8 mouse cellular contexts compared by ENCODE assay signal in the genomic region with DNA sequence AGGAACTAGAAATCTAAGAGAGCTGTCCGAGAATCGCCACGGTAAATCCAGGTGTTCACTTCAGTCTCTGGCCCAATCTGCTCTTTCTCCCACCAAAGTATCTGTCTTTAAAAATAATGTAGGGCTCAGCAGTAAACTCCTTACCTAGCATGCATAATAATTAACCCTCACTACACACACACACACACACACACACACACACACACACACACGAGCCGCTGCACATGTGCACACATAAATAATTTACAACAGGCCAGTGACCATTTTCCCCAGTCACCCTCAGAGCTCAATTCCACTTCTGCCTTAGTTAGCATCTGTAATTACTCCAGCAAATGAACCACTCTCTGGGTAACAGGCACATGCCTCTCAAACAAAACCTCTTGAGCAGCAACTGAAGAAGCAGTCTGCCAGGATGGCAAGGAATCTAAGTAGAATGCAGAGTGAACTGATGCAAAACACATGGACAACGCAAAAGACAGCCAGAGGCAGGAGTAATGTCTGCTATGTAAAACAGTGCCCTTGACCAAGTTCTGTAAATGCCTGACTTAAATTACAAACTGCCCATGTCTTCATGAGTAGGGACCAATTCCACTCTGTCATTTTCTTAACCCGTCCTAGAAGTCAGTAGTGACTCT. TPM values are rescaled to one million over a fixed set of nuclear protein-coding genes. Genes with fewer than 3 reads are reported as not detected.
A peak's percentile ranks its signal among the peaks of the same experiment; 100 is the strongest.
DNase-seq lines count a peak whose midpoint lies in the region; ATAC-seq and TF ChIP-seq lines count a peak whose summit lies in the region.

No protein-coding gene starts in this region.

- no peak for ATAC-seq in limb, embryonic 14.5 days (ENCODE audit: low FRiP score, low read depth)

- no peak for TF ChIP-seq POLR2A in limb, embryonic 14.5 days (IDR thresholded peaks at IDR 0.05; ENCODE audit: borderline replicate concordance, extremely low read depth, insufficient read depth, insufficient read length)

- peaks cover 20% of the 10 kb centered on the region for H3K4me1 ChIP-seq in hindbrain, embryonic 10.5 days (replicated peaks)
- peaks cover 14% of the 10 kb centered on the region for H3K4me1 ChIP-seq in limb, embryonic 14.5 days (ENCODE audit: control insufficient read depth, insufficient read depth, low read length)

- DNase-seq in 3T3-L1 (ENCODE audit: low read depth, low spot score) (peak; percentile 46), ES-CJ7 (ENCODE audit: low read depth, low spot score) (peak; percentile 52)
- DNase-seq in hindbrain, embryonic 10.5 days (ENCODE audit: low spot score), result no peak
- DNase-seq in limb, embryonic 14.5 days (ENCODE audit: low spot score), result no peak
- DNase-seq in thymus, postnatal 14 days, result no peak
- DNase-seq in gastrocnemius, postnatal 4 days (ENCODE audit: low spot score in 2 of 2), result no peak
- no peak for DNase-seq in cerebellum, adult 9-11 months
- no peak for DNase-seq in retina, embryonic 14.5 days (ENCODE audit: low spot score)

- H3K9me3 ChIP-seq in hindbrain, embryonic 10.5 days, result no peaks in the 10 kb centered on the region
- H3K9me3 ChIP-seq in limb, embryonic 14.5 days (ENCODE audit: control insufficient read depth, low read length), result no peaks in the 10 kb centered on the region

- peak overlapping the region; percentile 77 for H3K4me2 ChIP-seq in limb, embryonic 14.5 days (replicated peaks; ENCODE audit: low read depth, low read length, severe bottlenecking)

- no peaks in the 10 kb centered on the region for H3K27me3 ChIP-seq in hindbrain, embryonic 10.5 days (ENCODE audit: insufficient read depth, poor library complexity, severe bottlenecking)
- no peaks in the 10 kb centered on the region for H3K27me3 ChIP-seq in limb, embryonic 14.5 days (ENCODE audit: control insufficient read depth, insufficient read depth, low read length)

- 80% methylated on average over 7 of the region's 7 CpGs for WGBS in hindbrain, embryonic 10.5 days
- 48% methylated on average over 7 of the region's 7 CpGs for WGBS in limb, embryonic 14.5 days

- H3K9ac ChIP-seq in limb, embryonic 14.5 days (ENCODE audit: low read depth, low read length, severe bottlenecking), result peak overlapping the region; percentile 57; the same call in 1 of the 2 replicates

- H3K36me3 ChIP-seq in hindbrain, embryonic 10.5 days, result peaks cover 13% of the 10 kb centered on the region
- no peaks in the 10 kb centered on the region for H3K36me3 ChIP-seq in limb, embryonic 14.5 days (ENCODE audit: control insufficient read depth, insufficient read depth, low read length)

- H3K27ac ChIP-seq in hindbrain, embryonic 10.5 days, result no peak overlapping the region
- H3K27ac ChIP-seq in limb, embryonic 14.5 days (replicated peaks; ENCODE audit: low read depth, low read length), result peak overlapping the region; percentile 85; the same call in 1 of the 2 replicates

- H3K4me3 ChIP-seq in hindbrain, embryonic 10.5 days, result peak overlapping the region; percentile 81
- H3K4me3 ChIP-seq in limb, embryonic 14.5 days (replicated peaks; ENCODE audit: low read length), result peak overlapping the region; percentile 62

RNA-seq across cellular contexts. Expression of gene Uqcc1, which starts 1.3 kb away (rescaled TPM):
- 73.7 and 77.4 TPM in 2 replicates for polyA plus RNA-seq in hindbrain, embryonic 10.5 days (2016; fragmentation: Nextera tagmentation; extraction: Ambion mirVana)
- 32.6 and 42.1 TPM in 2 replicates for polyA plus RNA-seq in limb, embryonic 14.5 days (2012; rRNA removed)
- 57.2 and 58.5 TPM in 2 replicates for polyA plus RNA-seq in limb, embryonic 14.5 days (2014; fragmentation: Nextera tagmentation; extraction: Ambion mirVana)
- total RNA-seq in gastrocnemius, postnatal 4 days (2021), result 10 to 100 TPM; 75.1 to 80.2 TPM

RNA-seq across cellular contexts. Expression of gene Gm15557, which starts 11.7 kb away (rescaled TPM):
- polyA plus RNA-seq in hindbrain, embryonic 10.5 days (2016; fragmentation: Nextera tagmentation; extraction: Ambion mirVana), result not detected in 2 replicates
- 0.13 TPM in 1 of 2 replicates, not detected in the other for polyA plus RNA-seq in limb, embryonic 14.5 days (2012; rRNA removed)
- 0.17 and 0.18 TPM in 2 replicates for polyA plus RNA-seq in limb, embryonic 14.5 days (2014; fragmentation: Nextera tagmentation; extraction: Ambion mirVana)
- total RNA-seq in gastrocnemius, postnatal 4 days (2021), result not detected

RNA-seq across cellular contexts. Expression of gene Gdf5, which starts 16.3 kb away (rescaled TPM):
- 0.42 and 1.1 TPM in 2 replicates for polyA plus RNA-seq in hindbrain, embryonic 10.5 days (2016; fragmentation: Nextera tagmentation; extraction: Ambion mirVana)
- polyA plus RNA-seq in limb, embryonic 14.5 days (2012; rRNA removed), result 40.9 and 58.7 TPM in 2 replicates
- 64.8 and 87.0 TPM in 2 replicates for polyA plus RNA-seq in limb, embryonic 14.5 days (2014; fragmentation: Nextera tagmentation; extraction: Ambion mirVana)
- under 1 TPM; 0.10 to 0.15 TPM for total RNA-seq in gastrocnemius, postnatal 4 days (2021)

RNA-seq across cellular contexts. Expression of gene Cep250, which starts 27.4 kb away (rescaled TPM):
- 21.6 and 27.6 TPM in 2 replicates for polyA plus RNA-seq in hindbrain, embryonic 10.5 days (2016; fragmentation: Nextera tagmentation; extraction: Ambion mirVana)
- 24.5 and 31.3 TPM in 2 replicates for polyA plus RNA-seq in limb, embryonic 14.5 days (2012; rRNA removed)
- polyA plus RNA-seq in limb, embryonic 14.5 days (2014; fragmentation: Nextera tagmentation; extraction: Ambion mirVana), result 19.4 and 20.1 TPM in 2 replicates
- 10 to 100 TPM; 19.0 to 22.7 TPM for total RNA-seq in gastrocnemius, postnatal 4 days (2021)

Comparison
In these comparisons a context has a peak if more than half of its experiments do, and no peak if none do; other contexts are left out.
1. DNase-seq: peak in 3T3-L1 (single experiment) and ES-CJ7 (single experiment); none in hindbrain, embryonic 10.5 days (single experiment), limb, embryonic 14.5 days (single experiment), thymus, postnatal 14 days (single experiment), gastrocnemius, postnatal 4 days (0 of 2), cerebellum, adult 9-11 months (single experiment) and retina, embryonic 14.5 days (single experiment).
2. RNA of gene Gdf5, which starts 16.3 kb away (polyA plus RNA-seq): 40.9 to 87.0 TPM in limb, embryonic 14.5 days; 0.42 to 1.1 TPM in hindbrain, embryonic 10.5 days; every median in the first group is over 10 times any median in the second.